10 mouse cellular contexts compared by ENCODE assay signal in genomic region chr15:103302341-103303021, GRCm38 (mm10). TPM values are rescaled to one million over a fixed set of nuclear protein-coding genes. Genes with fewer than 3 reads are reported as not detected.
DNase-seq lines count a peak whose midpoint lies in the region; ATAC-seq lines count a peak whose summit lies in the region.
"Had no signal": no experiment of that assay in that cellular context is flagged by ENCODE, and none has a peak within 500 bp of the region (broad histone marks: within the 10 kb centered on the region; RNA-seq: fewer than 3 reads in every experiment).

No protein-coding gene starts in this region.

- no peak for ATAC-seq in lung, embryonic 16.5 days (ENCODE audit: low read depth)
- ATAC-seq in forebrain, embryonic 15.5 days (replicated peaks): no peak

- peaks cover 70% of the 10 kb centered on the region for H3K4me1 ChIP-seq in lung, embryonic 16.5 days (replicated peaks; ENCODE audit: control insufficient read depth, insufficient read depth, low read length)
- H3K4me1 ChIP-seq in forebrain, embryonic 15.5 days: peaks cover 87% of the 10 kb centered on the region

- intact Hi-C loops in left cerebral cortex, postnatal 36 days (cut with DNase I): loop anchor here (10.0 kb wide), 1 partner anchor 558 kb away; no protein-coding TSS in a partner anchor

- WGBS in lung, embryonic 16.5 days: 32% methylated on average over 6 of the region's 6 CpGs
- WGBS in forebrain, embryonic 15.5 days: 56% methylated on average over 6 of the region's 6 CpGs

- DNase-seq in lung, postnatal 25 days (ENCODE audit: low spot score): no peak
- peak; percentile 86 for DNase-seq in mesoderm, embryonic 11.5 days (ENCODE audit: low read depth, low spot score)
- no peak for DNase-seq in spleen, postnatal 4 days (ENCODE audit: low spot score in 2 of 2)
- DNase-seq in left cerebral cortex, postnatal 36 days (ENCODE audit: low spot score in 2 of 2): no peak
- no peak for DNase-seq in frontal cortex, postnatal 10 days (ENCODE audit: low spot score in 2 of 2)
- DNase-seq: cerebellum, adult 11-12 months; heart, postnatal 4 days had no signal

- H3K4me3 ChIP-seq in lung, embryonic 16.5 days (ENCODE audit: low read length): no peak overlapping the region
- H3K4me3 ChIP-seq in forebrain, embryonic 15.5 days: no peak overlapping the region
- H3K4me3 ChIP-seq: liver, embryonic 15.5 days had no signal

- no peak overlapping the region for H3K4me2 ChIP-seq in lung, embryonic 16.5 days (ENCODE audit: low read depth, low read length)
- no peak overlapping the region for H3K4me2 ChIP-seq in forebrain, embryonic 15.5 days (replicated peaks)
- H3K4me2 ChIP-seq: liver, embryonic 15.5 days had no signal

- H3K36me3 ChIP-seq in lung, embryonic 16.5 days (ENCODE audit: control insufficient read depth, insufficient read depth, low read length): no peaks in the 10 kb centered on the region
- peaks cover 4% of the 10 kb centered on the region; the same call in 1 of the 2 replicates for H3K36me3 ChIP-seq in forebrain, embryonic 15.5 days

- no peaks in the 10 kb centered on the region for H3K27me3 ChIP-seq in lung, embryonic 16.5 days (ENCODE audit: control insufficient read depth, insufficient read depth, low read depth, low read length)
- H3K27me3 ChIP-seq in forebrain, embryonic 15.5 days: no peaks in the 10 kb centered on the region

- H3K9me3 ChIP-seq in lung, embryonic 16.5 days (ENCODE audit: control insufficient read depth, low read length): no peaks in the 10 kb centered on the region
- no peaks in the 10 kb centered on the region for H3K9me3 ChIP-seq in forebrain, embryonic 15.5 days
- H3K9me3 ChIP-seq: liver, embryonic 15.5 days had no signal

- peak overlapping the region; percentile 82 for H3K27ac ChIP-seq in lung, embryonic 16.5 days (ENCODE audit: low read length)
- H3K27ac ChIP-seq in forebrain, embryonic 15.5 days (replicated peaks): peak overlapping the region; percentile 96
- H3K27ac ChIP-seq: liver, embryonic 15.5 days had no signal

- H3K9ac ChIP-seq in lung, embryonic 16.5 days (ENCODE audit: low read length): peak overlapping the region; percentile 33
- 0 out of 2 replicates have a peak overlapping the region, but pooled peaks have one; percentile 16 for H3K9ac ChIP-seq in forebrain, embryonic 15.5 days (replicated peaks)
- H3K9ac ChIP-seq: liver, embryonic 15.5 days had no signal

RNA-seq across cellular contexts. Expression of gene Gpr84, which starts 7.9 kb away (rescaled TPM):
- 0.44 TPM in 1 of 2 replicates, not detected in the other for polyA plus RNA-seq in lung, embryonic 16.5 days (2015; fragmentation: Nextera tagmentation; extraction: Ambion mirVana)
- 0.28 and 0.37 TPM in 2 replicates for polyA plus RNA-seq in forebrain, embryonic 15.5 days (2015; fragmentation: Nextera tagmentation; extraction: Ambion mirVana)
- under 1 TPM; 0.42 to 0.45 TPM for total RNA-seq in left cerebral cortex, postnatal 36 days (2021)
- total RNA-seq: heart, postnatal 4 days had no signal

RNA-seq across cellular contexts. Expression of gene Copz1, which starts 30.0 kb away (rescaled TPM):
- 282 and 290 TPM in 2 replicates for polyA plus RNA-seq in lung, embryonic 16.5 days (2015; fragmentation: Nextera tagmentation; extraction: Ambion mirVana)
- 215 and 220 TPM in 2 replicates for polyA plus RNA-seq in forebrain, embryonic 15.5 days (2015; fragmentation: Nextera tagmentation; extraction: Ambion mirVana)
- 10 to 100 TPM; 87.8 to 95.9 TPM for total RNA-seq in left cerebral cortex, postnatal 36 days (2021)

RNA-seq across cellular contexts. Expression of gene Zfp385a, which starts 37.4 kb away (rescaled TPM):
- 7.6 and 8.6 TPM in 2 replicates for polyA plus RNA-seq in lung, embryonic 16.5 days (2015; fragmentation: Nextera tagmentation; extraction: Ambion mirVana)
- polyA plus RNA-seq in forebrain, embryonic 15.5 days (2015; fragmentation: Nextera tagmentation; extraction: Ambion mirVana): 12.7 and 13.0 TPM in 2 replicates
- 10 to 100 TPM; 64.4 to 73.5 TPM for total RNA-seq in left cerebral cortex, postnatal 36 days (2021)

RNA-seq across cellular contexts. Expression of gene Nfe2, which starts 44.3 kb away (rescaled TPM):
- polyA plus RNA-seq in lung, embryonic 16.5 days (2015; fragmentation: Nextera tagmentation; extraction: Ambion mirVana): 4.3 and 6.9 TPM in 2 replicates
- polyA plus RNA-seq in forebrain, embryonic 15.5 days (2015; fragmentation: Nextera tagmentation; extraction: Ambion mirVana): 0.38 and 0.63 TPM in 2 replicates
- total RNA-seq in left cerebral cortex, postnatal 36 days (2021): not detected
